Mouse (Mus musculus) neural tube, embryonic 15.5 days (tissue): ENCODE data around the gene B4galt7. TPM values are rescaled to one million over a fixed set of nuclear protein-coding genes. Genes with fewer than 3 reads are reported as not detected.
A peak's percentile ranks its signal among the peaks of the same experiment; 100 is the strongest.
"Not testable (repeated sequence)": the region's sequence is repeated elsewhere in the genome, so short reads cannot be mapped to it uniquely, and the experiment has no call there.

Source experiments
- ATAC-seq: fragments of 200-750 bp; cut with Nextera tagmentation; 2 replicates; pipeline ENCODE4 v1.8.0; 2017; ENCODE audit warnings: mild to moderate bottlenecking, moderate TSS enrichment, moderate library complexity; ENCODE audit not compliant: low FRiP score
- H3K27ac ChIP-seq: fragments of 300-500 bp; sonication (generic); replicated peaks from 2 replicates; pipeline ENCODE4 v1.5.1; 2015; ENCODE audit warnings: mild to moderate bottlenecking, inconsistent platforms
- H3K27me3 ChIP-seq: fragments of 300-500 bp; sonication (generic); replicated peaks from 2 replicates; pipeline ENCODE4 v1.6.1; 2015; ENCODE audit warnings: inconsistent platforms
- H3K36me3 ChIP-seq: fragments of 300-500 bp; sonication (generic); 2 replicates; pipeline ENCODE4 v1.6.1; 2015; ENCODE audit warnings: inconsistent platforms
- H3K4me1 ChIP-seq: fragments of 300-500 bp; sonication (generic); 2 replicates; pipeline ENCODE4 v1.6.1; 2015; ENCODE audit warnings: inconsistent platforms
- H3K4me2 ChIP-seq: fragments of 300-500 bp; sonication (generic); 2 replicates; pipeline ENCODE4 v1.6.1; 2015; ENCODE audit warnings: inconsistent platforms, mild to moderate bottlenecking, moderate library complexity
- H3K4me3 ChIP-seq: fragments of 300-500 bp; sonication (generic); replicated peaks from 2 replicates; pipeline ENCODE4 v1.5.1; 2015; ENCODE audit warnings: mild to moderate bottlenecking, inconsistent platforms
- H3K9ac ChIP-seq: fragments of 300-500 bp; sonication (generic); replicated peaks from 2 replicates; pipeline ENCODE4 v1.6.1; 2015; ENCODE audit warnings: mild to moderate bottlenecking, inconsistent platforms
- H3K9me3 ChIP-seq: fragments of 300-500 bp; sonication (generic); replicated peaks from 2 replicates; pipeline ENCODE4 v1.6.1; 2016; ENCODE audit warnings: inconsistent platforms
- WGBS: fragments of 180-500 bp; shearing (Covaris S2); methylation state at CpG from one replicate; pipeline ENCODE4 v1.1.7; 2015; ENCODE audit warnings: mixed read lengths; 5-methylcytosine and 5-hydroxymethylcytosine counted together
- polyA plus RNA-seq: library from polyadenylated mRNA; unstranded; fragments of >200 nt; fragmentation: Nextera tagmentation; extraction: Ambion mirVana; gene quantifications from 2 replicates; pipeline ENCODE4 v1.2.1, GENCODE M21; 2015

B4galt7 gene
- polyA plus RNA-seq, 1 experiment from 2014 or later = 48.3 TPM

DNA sequence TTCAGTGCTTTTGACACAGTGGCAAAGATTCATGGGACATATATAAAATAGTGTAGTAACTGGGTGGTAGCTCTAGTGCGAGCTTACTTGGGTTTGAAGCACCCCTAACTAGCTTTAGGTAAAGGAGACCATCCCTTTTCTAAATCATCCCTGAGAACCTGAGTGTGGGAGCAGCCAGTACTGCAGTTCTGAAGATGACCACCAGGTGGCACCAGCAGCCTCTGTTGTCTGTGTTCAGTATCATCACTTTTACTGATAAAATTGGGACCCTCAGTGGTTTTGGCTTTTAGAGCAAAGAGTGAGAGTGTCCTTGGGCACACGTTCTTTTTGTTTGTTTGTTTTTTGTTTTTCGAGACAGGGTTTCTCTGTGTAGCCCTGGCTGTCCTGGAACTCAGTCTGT, 1.9 kb downstream of the B4galt7 start:
- WGBS = 10% methylated on average over 3 of the region's 3 CpGs
- H3K36me3 ChIP-seq = peaks cover 32% of the 10 kb centered on the region
- H3K9me3 ChIP-seq = no peaks in the 10 kb centered on the region
- no peak for ATAC-seq
- peak overlapping the region; percentile 76 for H3K4me2 ChIP-seq
- H3K27ac ChIP-seq = no peak overlapping the region
- peaks cover 34% of the 10 kb centered on the region for H3K4me1 ChIP-seq
- no peak overlapping the region for H3K9ac ChIP-seq
- H3K27me3 ChIP-seq = no peaks in the 10 kb centered on the region
- 0 out of 2 replicates have a peak overlapping the region, but pooled peaks have one; percentile 2 for H3K4me3 ChIP-seq

DNA sequence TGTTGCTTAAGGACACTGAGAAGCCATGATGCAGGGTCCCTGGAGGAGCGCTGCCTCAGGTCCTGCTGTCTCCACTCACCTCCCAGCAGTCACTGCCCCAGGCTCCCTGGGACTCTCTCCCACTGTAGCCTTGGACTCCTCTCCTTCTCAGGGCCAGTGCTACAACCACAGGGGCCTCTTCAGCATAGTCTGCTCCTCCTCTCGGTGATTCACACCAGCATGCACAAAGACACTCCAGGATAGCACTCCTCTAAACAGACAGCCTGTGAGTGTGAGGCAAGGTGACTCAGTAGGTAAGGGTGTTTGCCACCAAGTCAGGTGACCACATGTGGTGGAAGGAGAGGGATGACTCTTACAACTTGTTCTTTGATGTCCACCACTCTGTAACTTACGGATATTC, 4.9 kb downstream of the B4galt7 start:
- Histone ChIP-seq H3K9me3 (no peaks in the 10 kb centered on the region), H3K27ac (no peak overlapping the region), H3K4me2 (no peak overlapping the region), H3K9ac (no peak overlapping the region), H3K4me1 (peaks cover 28% of the 10 kb centered on the region), H3K4me3 (no peak overlapping the region), H3K27me3 (no peaks in the 10 kb centered on the region), H3K36me3 (peaks cover 40% of the 10 kb centered on the region)
- no peak for ATAC-seq
- WGBS = 97% methylated on average over 3 of the region's 3 CpGs

DNA sequence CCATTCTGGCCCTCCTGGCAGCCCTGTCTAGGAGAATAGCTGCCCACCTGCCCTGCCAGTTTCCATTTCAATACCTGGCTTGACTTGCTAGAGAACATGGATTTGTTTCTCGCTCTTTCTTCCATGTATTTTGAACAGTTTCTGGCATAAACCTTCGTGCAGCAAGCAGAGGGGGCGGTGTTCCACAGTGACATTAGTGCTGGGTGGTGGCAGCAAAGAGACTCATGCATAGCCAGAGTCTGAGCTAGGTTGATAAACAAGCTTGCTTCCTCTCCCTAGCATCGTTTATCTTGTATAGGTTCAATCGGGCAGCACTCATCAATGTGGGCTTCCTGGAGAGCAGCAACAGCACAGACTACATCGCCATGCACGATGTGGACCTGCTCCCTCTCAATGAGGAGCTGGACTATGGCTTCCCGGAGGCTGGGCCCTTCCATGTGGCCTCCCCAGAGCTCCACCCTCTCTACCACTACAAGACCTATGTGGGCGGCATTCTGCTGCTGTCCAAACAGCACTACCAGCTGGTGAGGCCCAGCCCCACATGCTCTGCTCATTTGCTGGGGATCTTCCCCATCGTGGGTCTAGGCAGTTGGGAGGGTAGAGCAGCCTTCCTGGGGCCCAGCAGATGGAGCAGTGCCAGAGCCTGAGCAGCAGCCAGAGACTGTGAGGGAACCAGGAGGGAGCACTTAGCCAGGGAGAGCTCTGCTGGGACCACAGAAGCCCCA, 7.4 kb downstream of the B4galt7 start:
- peaks cover 9% of the 10 kb centered on the region for H3K4me1 ChIP-seq
- no peak overlapping the region for H3K27ac ChIP-seq
- 86% methylated on average over 10 of the region's 10 CpGs for WGBS
- no peak for ATAC-seq
- H3K4me3 ChIP-seq = no peak overlapping the region
- H3K9ac ChIP-seq = no peak overlapping the region
- no peaks in the 10 kb centered on the region for H3K27me3 ChIP-seq
- peaks cover 57% of the 10 kb centered on the region for H3K36me3 ChIP-seq
- no peak overlapping the region for H3K4me2 ChIP-seq
- H3K9me3 ChIP-seq = no peaks in the 10 kb centered on the region

DNA sequence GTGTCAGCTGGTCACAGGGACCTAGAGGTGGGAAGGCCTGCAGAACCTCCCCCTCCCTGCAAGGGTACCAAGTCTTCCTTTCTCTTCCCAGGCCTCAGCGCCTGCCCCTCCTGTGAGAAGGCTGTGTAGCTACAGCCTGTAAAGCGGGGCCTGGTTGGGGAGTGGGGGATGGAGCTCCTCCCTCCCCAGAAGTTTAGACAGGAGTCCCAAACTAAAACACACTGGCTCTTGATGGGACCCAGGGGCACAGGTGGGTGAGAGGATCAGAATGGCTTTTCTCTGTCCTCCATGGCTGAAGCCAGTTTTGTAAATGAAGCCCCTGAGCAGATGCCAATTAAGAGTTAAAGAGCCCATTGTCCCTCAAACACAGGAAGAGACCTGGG, 7.9 kb downstream of the B4galt7 start:
- Histone ChIP-seq H3K9ac (no peak overlapping the region), H3K4me2 (no peak overlapping the region), H3K27ac (no peak overlapping the region), H3K27me3 (no peaks in the 10 kb centered on the region), H3K36me3 (peaks cover 60% of the 10 kb centered on the region), H3K9me3 (no peaks in the 10 kb centered on the region), H3K4me3 (no peak overlapping the region), H3K4me1 (0 out of 2 replicates have a peak, but pooled peaks cover 4% of the 10 kb centered on the region)
- 90% methylated on average over 2 of the region's 2 CpGs for WGBS
- ATAC-seq = no peak

DNA sequence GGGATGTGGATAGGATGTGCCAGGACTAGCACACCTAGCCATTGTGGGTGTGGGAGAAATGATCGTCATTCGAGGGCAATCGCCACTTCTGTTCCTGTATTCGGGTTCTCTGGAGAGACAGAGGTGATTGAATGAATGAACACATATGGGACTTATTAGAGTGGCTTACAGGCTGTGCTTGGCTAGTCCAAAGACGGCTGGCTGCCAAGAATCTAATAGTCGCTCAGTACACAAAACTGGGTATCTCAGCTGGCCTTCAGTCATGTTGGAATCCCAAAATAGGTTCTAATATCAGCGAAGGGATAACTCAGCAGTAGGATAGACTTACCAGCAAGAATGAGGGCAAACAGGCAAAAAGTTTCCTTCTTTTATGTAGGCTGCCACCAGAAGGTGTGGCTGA, 12.3 kb downstream of the B4galt7 start:
- whole genome bisulfite sequencing = 93% methylated on average over 7 of the region's 7 CpGs
- H3K4me2 ChIP-seq = no peak overlapping the region
- peaks cover 49% of the 10 kb centered on the region for H3K36me3 ChIP-seq
- no peak overlapping the region for H3K9ac ChIP-seq
- H3K27ac ChIP-seq = no peak overlapping the region
- H3K4me1 ChIP-seq = no peaks in the 10 kb centered on the region
- H3K4me3 ChIP-seq = no peak overlapping the region
- no peaks in the 10 kb centered on the region for H3K27me3 ChIP-seq
- no peak for ATAC-seq
- H3K9me3 ChIP-seq = no peaks in the 10 kb centered on the region

DNA sequence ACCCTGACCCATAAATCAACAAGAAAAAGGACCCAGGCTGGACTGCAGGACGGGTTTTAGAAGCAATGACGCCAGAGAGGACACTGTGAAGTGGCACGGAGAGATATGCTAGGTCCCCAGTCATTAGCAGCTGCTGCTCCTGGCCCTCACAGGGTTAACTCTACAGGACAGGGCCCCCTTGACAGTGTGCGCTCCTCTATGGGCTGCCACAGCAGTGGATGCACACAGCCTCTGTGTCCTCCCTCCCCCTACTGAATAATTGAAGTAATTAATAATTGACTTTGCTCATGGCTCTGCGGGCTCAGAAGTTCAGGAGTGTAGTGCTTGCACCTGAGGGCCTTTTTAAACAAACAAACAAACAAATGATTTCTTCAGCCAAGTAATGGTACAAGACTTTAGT, 13.8 kb downstream of the B4galt7 start:
- WGBS = 41% methylated on average over 5 of the region's 5 CpGs
- Histone ChIP-seq H3K9me3 (no peaks in the 10 kb centered on the region), H3K4me3 (no peak overlapping the region), H3K4me1 (no peaks in the 10 kb centered on the region), H3K27me3 (no peaks in the 10 kb centered on the region), H3K9ac (no peak overlapping the region), H3K36me3 (peaks cover 36% of the 10 kb centered on the region), H3K4me2 (no peak overlapping the region), H3K27ac (no peak overlapping the region)
- no peak for ATAC-seq

DNA sequence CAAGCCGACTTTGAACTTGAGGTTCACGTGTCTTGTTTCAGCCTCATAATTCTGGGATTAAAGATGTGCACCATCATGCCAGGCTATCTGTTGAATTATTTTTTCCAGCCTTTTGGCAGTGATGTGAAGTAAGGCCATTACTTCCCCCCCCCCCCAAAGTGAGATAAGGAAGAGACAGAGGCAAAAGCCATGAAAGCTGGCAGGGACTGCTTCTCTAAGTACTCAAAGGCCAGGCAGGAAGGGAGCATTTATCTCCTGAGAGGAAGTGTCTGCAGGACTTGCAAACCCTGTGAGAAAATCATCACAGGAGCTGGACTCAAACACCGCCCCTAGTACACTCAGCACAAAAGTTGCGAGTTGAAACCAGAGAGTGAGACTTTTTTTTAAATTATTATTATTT, 19.6 kb downstream of the B4galt7 start:
- ATAC-seq = no peak
- Histone ChIP-seq H3K9ac (no peak overlapping the region), H3K27ac (no peak overlapping the region), H3K4me1 (peaks cover 15% of the 10 kb centered on the region), H3K4me2 (no peak overlapping the region), H3K4me3 (no peak overlapping the region), H3K9me3 (no peaks in the 10 kb centered on the region), H3K27me3 (no peaks in the 10 kb centered on the region), H3K36me3 (peaks cover 5% of the 10 kb centered on the region; the same call in 1 of the 2 replicates)
- WGBS = 92% methylated on average over 4 of the region's 4 CpGs

DNA sequence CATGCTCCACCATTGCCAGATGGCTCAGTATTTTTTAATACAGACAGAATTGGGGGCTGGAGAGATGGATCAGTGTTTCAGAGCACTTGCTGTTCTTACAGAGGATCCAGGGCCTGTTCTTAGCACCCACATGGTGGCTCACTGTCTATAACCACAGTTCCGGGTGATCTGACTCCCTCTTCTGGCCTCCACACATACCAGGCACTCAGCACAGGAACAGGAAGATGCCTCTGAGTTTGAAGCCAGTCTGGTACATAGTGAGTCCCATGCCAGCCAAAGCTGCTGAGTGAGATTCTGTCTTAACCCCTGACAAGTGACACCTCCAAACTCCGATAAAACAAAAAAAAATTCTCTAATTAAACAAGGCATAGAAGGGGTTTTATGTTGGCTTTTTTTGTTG, 20.6 kb downstream of the B4galt7 start:
- no peaks in the 10 kb centered on the region for H3K36me3 ChIP-seq
- H3K4me1 ChIP-seq = peaks cover 25% of the 10 kb centered on the region
- H3K9ac ChIP-seq = no peak overlapping the region
- H3K4me2 ChIP-seq = no peak overlapping the region
- no peak overlapping the region for H3K4me3 ChIP-seq
- no peaks in the 10 kb centered on the region for H3K9me3 ChIP-seq
- H3K27ac ChIP-seq = no peak overlapping the region
- H3K27me3 ChIP-seq = no peaks in the 10 kb centered on the region
- no peak for ATAC-seq
- WGBS = 82% methylated on average over 2 of the region's 2 CpGs

DNA sequence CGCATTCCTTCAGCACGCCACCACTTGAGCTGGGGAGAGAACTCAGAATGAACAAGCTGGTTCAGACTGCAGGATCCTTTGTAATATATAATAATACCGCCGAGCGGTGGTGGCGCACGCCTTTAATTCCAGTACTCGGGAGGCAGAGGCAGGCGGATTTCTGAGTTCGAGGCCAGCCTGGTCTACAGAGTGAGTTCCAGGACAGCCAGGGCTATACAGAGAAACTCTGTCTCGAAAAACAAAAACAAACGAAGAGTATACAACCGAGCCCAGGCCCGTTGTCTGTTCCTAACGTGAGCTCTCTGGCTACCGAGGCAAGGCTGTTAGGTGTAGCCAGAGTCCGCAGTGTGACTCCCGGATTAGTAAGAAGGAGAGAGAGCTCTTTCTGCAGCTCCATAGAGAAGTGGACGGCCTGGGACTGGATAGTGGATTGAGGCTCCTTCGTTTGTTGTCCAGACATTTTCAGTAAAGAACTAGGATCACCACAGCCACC, 22.5 kb downstream of the B4galt7 start:
- peaks cover 36% of the 10 kb centered on the region for H3K4me1 ChIP-seq
- H3K4me3 ChIP-seq = peak overlapping the region; percentile 80
- peak overlapping the region; percentile 78 for H3K9ac ChIP-seq
- H3K27ac ChIP-seq = peak overlapping the region; percentile 97
- peak overlapping the region; percentile 78 for H3K4me2 ChIP-seq
- H3K27me3 ChIP-seq, H3K9me3 ChIP-seq, ATAC-seq, H3K36me3 ChIP-seq: not testable (repeated sequence)
- WGBS = 29% methylated on average over 20 of the region's 20 CpGs

DNA sequence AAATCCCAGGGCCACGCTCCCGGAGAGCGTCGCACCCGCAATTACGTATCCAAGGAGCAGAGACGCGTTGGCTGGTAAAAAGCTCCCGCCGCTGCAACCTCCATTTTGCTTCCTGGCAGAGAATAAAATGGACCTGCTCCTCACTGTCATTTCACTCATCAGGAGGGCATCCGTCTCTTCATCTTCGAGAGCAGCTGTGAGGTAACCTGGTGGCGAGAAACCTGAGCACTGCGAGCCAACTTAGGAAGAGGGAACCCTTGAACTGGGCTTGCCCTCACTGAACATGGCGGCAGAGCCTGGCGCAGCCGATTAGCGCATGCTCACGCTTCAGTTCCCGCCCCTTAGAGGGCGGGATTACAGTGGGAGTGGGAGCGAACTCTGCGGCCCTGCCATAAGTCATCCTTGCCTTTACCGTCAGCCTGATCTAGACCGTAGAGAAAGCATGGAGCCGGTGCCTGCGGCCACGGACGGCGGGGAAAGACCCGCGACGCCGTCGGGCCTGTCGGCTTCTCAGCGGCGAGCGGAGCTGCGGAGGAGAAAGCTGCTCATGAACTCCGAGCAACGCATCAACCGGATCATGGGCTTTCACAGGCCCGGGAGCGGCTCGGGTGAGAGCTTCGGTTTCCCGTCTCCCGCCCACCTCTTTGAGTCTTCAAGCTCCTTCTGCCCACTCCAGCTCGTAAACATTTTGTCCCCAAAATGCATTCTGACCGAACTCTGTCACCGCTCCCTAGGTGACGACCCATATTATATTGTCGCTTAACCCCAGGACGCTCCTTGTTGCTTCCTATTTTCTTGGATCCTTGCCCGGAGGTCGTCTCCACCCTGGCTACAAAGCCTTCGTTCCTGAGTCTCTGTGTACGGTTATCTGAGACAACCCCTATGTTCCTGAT, 23.2 kb downstream of the B4galt7 start, which contains the start of gene Caml:
Gene Caml (plus strand): TSS at position 357 of the 893 bp plus-strand sequence.
- Histone ChIP-seq H3K27me3 (no peaks in the 10 kb centered on the region), H3K36me3 (0 out of 2 replicates have a peak, but pooled peaks cover 8% of the 10 kb centered on the region), H3K9me3 (no peaks in the 10 kb centered on the region), H3K4me1 (peaks cover 36% of the 10 kb centered on the region), H3K4me2 (peak within 1 kb of the TSS; percentile 78), H3K9ac (peak within 1 kb of the TSS; percentile 78), H3K4me3 (peak within 1 kb of the TSS; percentile 80), H3K27ac (peak within 1 kb of the TSS; percentile 97)
- ATAC-seq = peak; percentile 98
- WGBS = under 1% methylated on average over 59 of the region's 59 CpGs

DNA sequence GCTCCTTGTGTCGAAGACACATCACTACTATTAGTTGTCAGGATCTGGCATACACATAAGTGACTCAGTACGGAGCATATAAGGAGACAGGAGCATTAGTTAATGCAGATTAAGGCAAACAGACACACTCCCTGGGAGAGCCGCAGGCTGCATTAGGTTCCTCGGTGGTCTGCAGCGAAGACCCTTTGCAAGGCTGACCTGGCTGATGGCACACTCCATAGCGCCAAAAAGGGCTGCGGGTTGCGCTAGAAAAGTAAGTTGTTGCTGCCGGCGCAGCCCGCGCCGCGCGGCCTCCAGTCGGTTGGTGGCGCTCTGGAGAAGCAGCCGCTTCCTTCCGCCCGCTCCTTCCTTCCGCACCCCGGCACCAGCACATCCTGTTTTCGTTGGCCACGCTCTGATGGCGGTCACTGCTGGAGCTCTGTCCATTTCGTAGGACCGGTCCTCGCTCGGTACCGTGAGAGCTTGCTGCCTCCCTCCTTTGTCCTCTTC, 35.0 kb downstream of the B4galt7 start, which contains the start of gene Ddx46:
Gene Ddx46 (plus strand): TSS at position 389 of the 489 bp plus-strand sequence.
- ATAC-seq = peak; percentile 92
- Histone ChIP-seq H3K4me3 (peak within 1 kb of the TSS; percentile 98), H3K9ac (peak within 1 kb of the TSS; percentile 91), H3K9me3 (no peaks in the 10 kb centered on the region), H3K36me3 (peaks cover 55% of the 10 kb centered on the region), H3K27ac (peak within 1 kb of the TSS; percentile 76), H3K27me3 (no peaks in the 10 kb centered on the region), H3K4me1 (peaks cover 19% of the 10 kb centered on the region), H3K4me2 (peak within 1 kb of the TSS; percentile 80)
- 6% methylated on average over 30 of the region's 30 CpGs for WGBS
